Mouse (Mus musculus) monocyte, adult 5-6 weeks (primary cell): ENCODE results near the gene Phactr1. TPM values are rescaled to one million over a fixed set of nuclear protein-coding genes. Genes with fewer than 3 reads are reported as not detected.

Source experiments
- ATAC-seq: fragments of 153-309, 156-312 bp; replicated peaks from 2 replicates; pipeline ENCODE4 v1.8.0; 2017; ENCODE audit warnings: mild to moderate bottlenecking; ENCODE audit not compliant: low TSS enrichment, insufficient number of reproducible peaks, severe bottlenecking, poor library complexity, low FRiP score
- total RNA-seq: library from RNA; stranded (forward); fragments of 200-1000, 200-491, 200-594 nt; gene quantifications from 3 replicates; pipeline ENCODE4 v1.2.3, GENCODE M21; 2017

Phactr1 gene
- total RNA-seq, 1 experiment from 2014 or later, result not detected

DNA sequence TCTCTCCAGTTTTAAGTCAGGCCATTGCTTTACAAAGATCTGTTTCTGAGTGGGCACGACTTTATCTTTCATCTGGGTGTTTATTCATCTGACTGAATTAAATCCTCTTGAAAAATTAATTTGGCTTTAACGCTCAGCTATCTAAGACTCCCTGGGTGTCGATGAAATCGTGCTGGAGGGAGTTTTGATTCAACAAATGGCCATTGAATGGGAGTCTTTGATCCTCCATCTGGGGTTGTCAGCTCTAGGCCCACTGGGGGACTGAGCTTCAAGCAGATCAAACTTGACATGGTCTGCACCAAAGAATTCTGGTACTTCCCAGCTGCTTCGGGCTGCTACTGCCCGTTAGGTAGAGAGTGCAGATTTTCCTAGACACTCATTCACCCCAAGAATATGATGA lies 374.7 kb downstream of the Phactr1 start:
- ATAC-seq, result no peak

DNA sequence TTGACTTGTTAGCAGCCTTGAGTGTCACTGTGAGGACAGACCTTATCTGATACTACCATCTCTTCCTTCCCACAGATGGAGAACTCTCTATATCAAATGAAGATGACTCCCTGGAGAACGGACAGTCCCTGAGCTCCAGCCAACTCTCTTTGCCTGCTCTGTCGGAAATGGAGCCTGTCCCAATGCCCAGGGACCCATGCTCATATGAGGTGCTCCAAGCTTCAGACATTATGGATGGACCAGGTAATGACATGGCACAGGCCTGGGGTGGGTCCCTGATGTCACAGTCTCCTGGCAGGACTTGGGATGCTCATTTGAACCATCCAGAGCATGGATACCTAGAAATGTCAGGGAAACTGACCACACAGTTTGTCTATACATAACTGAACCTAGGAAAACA lies 376.7 kb downstream of the Phactr1 start:
- no peak for ATAC-seq

DNA sequence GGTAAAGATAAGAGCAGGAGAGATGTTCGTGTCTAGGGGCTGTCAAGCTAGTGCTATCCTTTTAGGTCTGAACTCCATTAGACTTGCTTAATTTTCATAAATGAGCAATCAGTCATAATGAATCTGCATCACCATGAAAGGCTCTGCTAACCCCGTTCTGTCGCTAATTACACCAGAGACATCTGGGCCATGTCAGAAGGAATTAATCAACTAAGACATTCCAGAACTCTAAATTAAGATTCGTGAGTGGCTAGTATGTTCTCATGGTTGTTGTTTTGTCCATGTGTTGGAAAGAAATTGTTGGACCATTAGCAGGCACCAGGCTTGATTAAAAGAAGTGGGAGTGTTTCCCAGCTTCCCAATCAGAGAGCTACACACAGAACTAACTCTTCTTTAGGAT lies 382.9 kb downstream of the Phactr1 start:
- no peak for ATAC-seq

DNA sequence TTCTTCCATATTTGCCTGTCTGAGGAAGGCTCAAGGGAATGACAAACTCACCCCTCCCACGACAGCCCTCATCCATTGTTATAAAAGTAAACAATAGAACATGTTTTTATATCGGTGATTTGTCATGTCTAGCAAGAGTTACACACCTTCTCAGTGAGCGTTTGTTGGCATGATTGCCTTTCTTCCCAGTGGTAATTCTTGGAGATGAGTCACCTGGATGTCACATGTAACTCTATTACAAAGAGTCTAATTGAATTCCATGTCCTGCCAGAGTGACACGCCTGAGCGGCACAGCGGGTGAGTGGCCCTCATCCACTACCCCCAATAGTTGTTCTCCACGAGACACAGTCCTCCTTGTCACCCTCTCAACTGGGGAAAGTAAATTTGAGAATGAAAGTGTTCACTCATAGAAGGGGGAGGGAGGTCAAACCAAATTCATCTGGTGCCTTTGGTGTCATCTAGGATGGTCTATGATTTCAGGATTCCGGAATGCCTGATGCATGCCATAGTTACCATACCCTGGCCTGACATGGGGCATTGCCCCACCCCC lies 388.4 kb downstream of the Phactr1 start:
- no peak for ATAC-seq

DNA sequence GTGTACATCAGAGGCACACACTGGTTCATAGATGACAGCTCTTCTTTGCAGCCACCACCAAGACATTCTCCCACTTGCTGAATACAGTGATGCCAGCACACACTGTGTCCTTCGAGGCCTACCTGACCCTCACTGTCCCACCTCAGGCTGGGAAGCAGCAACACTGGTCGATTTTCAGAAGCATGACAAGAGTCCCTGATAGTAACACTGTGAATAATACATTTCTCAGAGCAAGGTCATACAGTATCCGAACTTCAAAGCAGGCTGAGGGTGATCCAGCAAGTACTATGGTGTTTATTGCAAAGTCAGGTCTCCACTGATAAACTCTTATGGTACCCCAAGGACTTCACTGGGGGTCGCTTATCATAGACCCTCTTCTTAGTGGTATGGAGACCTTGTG lies 390.1 kb downstream of the Phactr1 start:
- ATAC-seq, result no peak

DNA sequence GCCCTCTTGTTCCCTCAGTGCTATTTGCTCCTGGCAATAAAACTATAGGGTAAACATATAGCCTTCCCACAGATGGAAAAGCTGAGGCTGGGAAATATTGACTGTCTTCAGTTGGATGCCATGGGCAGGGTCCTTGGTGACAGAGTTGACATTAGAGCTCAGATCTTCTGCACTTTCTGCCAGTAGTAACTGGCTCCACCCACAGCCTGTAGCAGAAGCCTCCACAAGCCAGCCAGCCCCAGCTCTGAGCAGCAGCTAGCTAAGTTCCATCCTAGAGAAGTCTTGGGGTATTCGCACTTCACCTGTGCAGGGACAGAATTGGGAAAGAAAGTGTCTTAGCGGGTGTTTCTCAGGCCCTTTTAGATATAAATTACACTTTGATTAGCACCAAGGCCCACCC lies 390.5 kb downstream of the Phactr1 start:
- no peak for ATAC-seq

DNA sequence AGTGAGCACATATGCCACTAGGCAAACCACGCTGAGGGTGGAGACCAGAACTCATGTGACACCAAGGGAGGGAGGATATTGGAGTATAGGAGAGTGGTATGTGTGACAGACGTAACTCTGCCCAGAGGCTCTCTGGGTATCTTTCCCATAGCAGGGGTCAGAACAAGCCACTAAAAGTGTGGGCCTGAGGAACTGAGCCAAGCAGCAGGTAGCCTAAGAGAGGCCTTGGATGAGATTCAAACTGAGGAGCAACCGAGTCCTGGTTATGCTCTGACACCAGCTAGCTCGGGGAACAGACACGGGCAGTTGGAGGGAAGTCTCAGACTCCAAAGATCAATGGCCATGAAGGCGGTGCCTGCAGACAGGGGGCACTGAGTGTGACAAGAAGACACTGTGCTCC lies 395.0 kb downstream of the Phactr1 start:
- ATAC-seq, result no peak

DNA sequence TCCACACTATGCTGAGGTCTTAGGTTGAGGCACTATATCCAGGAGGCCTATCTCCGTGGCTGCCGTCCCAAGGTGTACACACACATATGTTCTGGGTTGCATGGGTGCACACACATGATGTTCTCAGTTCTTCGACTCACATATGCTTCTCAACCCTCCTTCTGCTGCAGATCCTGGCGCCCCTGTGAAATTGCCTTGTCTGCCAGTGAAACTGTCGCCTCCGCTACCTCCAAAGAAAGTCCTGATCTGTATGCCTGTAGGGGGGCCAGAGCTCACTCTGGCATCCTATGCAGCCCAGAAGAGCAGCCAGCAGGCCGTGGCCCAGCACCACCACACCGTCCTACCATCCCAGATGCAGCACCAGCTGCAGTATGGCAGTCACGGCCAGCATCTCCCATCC lies 397.1 kb downstream of the Phactr1 start:
- no peak for ATAC-seq

DNA sequence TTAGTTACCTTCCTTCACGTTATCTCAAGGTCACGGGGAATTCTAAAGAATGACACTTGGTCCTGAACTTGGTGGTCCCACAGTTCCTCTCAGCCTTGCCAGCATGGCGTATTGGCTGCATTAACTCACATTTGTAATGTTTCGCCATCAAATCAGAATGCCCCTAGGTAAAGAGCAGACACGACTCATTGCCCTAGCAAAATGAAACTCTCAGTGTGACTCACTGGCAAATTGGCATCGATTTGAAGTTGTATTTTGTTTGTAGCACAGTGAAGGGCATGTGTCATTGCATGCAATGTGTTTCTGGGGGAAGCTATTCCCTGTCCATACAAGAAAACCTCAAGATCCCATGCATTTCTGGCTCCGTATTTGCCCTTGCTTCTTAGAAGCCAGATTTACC lies 404.8 kb downstream of the Phactr1 start:
- no peak for ATAC-seq

DNA sequence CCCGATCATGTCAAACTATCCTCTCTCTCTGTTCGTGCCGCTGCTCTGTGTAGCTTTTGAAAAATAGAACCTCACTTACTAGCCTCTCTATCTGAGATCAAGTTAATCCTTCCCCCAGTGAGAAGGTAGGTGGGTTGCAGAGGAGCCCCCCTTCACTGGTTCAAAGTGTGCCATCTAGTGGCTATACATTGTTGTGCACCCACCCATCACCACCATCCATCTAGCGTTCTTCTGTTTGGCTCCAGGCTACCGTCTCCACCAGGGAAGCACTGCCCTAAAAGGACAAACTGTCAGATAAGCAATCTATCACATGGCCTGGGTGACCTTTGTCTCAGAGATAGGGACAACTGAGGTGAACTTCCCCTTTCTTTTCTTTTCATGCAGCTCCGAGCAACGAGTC lies 413.9 kb downstream of the Phactr1 start:
- ATAC-seq, result no peak

DNA sequence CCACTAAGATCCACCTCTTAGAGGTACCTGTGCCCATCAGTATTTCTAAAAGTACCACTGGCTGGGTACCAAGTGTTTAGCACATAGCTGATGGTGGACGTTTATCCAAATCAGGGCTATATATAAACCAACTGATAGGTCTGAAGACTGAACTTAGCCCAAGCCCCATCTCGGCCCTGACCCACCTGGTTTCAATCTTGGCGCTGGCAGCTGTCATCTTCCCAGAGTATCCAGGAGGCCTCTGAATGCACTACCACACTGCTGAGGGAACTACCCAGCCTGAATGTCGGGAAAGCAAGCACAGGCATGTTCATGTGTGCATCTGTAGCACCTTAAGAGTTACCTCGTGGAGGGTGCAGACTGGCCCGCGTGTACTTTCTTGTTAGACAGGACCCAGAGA lies 422.5 kb downstream of the Phactr1 start:
- no peak for ATAC-seq

DNA sequence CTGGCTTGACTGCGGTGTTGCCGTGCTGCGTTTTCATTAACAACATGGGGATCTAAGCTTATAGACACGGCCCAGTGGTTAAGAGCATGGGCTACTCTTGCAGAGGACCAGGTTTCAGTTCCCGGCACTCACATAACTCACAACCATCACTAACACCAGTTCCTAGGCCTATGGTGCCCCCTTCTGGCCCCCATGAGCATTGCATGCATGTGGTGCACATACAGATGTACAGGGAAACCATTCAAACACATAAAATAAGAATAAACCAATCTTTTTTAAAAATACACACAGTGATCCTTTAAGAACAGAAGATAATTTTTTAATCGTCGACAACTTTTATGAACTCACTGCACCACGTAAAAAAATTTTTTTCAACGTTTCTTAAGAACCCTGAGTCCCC lies 424.1 kb downstream of the Phactr1 start:
- ATAC-seq, result no peak

DNA sequence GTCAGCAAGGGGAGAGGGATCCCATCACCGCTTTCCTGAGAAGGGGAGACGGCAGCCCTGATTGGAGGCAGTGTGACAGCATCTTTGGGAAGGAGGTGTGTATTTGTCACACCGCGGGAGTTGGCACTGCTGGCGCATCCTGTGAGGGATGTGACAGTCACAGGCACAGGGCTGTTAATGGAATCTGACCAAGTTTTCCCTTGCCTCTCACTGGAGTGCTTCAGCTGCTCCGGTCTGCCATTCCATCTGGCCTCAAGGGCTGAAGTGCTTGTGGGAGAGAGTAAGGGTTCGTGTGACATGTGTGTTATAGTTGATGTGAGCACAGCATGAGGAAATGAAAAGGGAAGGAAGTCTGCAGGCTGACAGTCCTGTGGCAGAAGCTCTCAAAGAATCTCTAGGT lies 431.9 kb downstream of the Phactr1 start:
- no peak for ATAC-seq

DNA sequence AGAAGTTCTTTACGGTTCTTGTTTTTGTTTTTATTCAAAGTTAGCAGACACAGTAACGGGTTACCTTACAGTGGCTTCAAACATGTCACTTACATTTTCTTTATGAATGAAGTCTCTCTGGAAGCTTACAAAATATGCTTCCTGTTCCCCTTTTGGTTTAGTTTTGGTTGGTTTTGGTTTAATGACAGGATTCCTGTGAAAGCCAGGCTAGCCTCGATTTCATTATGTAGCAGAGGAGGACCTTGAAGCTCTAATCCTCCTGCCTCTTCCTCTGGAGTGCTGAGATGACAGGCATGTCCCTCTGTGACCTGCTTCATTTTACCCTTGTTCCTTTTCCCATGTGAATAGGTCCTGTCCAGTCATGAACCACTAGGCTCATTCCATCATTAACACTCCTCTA lies 432.3 kb downstream of the Phactr1 start:
- ATAC-seq, result no peak

DNA sequence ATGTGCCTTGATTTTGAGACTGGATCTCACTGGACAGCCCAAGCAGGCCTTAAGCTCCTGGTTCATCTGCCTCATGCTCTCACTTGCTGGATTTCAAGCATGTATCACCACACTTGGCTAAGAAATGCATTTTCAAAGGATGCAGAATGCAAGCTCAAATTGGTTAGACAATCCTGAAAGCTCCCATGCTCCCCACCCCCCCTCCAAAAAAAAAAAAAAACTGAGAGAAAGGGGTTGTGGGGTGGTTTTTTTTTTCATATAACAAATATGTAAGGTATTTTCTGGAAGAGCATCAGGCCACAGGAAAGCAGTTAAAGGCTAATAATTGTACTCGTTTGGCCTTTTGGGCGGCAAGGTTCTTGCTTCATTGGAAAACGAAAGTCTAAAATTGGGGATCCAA lies 432.7 kb downstream of the Phactr1 start:
- no peak for ATAC-seq

DNA sequence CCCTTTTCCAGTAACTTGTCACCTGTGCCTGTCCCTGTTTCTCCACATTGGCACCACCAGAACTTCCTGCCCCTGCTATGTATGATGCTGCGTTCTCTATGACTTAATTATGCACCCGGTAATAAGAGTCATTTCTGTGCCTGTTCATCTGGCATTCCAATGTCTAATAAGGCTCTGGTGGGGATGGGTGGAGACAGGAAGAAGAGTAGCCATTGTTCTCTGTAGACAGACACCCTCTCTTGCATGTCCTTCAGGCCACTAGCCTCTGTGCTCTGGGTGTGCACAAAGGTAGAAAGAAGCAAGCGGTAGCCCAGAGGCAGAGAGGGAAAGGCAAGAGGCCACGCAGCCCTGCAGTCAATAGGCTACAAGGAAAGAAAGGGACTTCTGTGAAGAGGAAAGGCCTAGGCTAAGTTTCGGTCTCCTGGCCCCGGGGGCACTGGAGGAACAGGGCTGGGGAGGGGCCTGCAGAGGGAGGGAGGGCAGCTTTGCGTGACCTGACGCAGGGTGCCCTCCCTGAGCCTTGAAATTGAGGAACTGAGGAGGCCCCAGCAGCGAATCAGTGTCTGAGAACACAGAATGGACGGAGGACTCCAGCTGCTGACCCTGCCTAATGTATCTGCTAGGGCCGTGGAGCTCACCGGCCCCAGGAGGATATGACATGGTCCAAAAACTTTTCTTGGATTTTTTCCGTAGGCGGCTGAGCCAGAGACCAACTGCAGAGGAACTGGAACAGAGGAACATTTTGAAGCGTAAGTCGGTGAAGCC lies 442.1 kb downstream of the Phactr1 start:
- ATAC-seq, result no peak

DNA sequence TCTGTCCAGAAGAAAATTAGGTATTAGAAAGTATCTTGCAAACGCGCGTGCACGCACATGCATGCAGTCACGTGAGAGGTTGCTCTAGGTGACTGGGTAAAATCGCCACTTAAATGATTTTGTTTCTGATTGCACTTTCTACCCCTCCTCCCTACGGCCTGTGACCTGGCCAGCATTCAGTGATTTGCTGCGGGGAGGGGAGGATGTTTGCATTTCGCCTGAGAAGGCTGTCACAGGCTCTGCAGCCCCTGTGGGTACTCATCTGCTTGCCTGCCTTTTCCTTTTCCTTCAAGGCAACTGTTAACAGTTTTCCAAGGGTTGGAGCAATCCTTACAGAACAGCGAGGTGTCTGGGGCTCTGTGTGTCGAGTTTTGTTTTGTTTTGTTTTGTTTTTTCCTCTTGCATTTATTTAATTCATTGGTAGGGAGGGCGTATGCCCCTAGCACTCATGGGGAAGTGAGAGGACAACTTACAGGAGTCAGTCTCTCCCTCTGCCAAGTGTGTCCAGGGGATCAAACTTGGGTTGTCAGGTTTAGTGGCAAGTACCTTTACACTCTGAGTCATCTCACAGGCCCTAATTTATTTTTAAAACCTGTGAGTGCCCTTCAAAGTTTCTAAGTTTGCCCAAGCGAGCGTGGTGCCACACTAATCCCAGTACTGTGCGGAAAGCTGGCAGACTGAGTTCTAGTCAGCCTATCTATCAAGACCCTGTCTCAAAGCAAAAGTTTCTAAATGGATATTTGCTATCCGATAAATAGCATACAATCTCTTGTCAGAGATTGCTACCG lies 443.7 kb downstream of the Phactr1 start:
- no peak for ATAC-seq

DNA sequence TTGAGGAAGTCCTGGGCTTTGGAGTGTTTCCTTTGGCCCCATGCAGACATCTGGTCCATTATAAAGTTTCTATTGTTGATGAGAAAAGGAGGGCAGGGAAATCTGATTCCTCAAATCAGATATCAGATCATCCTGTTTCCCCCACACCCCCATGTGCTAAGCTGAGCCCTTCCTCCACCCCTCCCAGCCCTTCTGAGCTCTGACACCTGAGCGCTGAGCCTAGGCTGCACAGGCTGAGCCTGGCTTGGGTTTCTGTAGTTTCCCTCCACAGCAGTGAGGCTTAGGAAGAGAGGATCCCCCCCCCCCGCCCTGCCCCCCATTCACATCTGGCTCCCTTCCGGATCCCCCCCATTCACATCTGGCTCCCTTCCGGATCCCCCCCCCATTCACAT lies 444.3 kb downstream of the Phactr1 start:
- ATAC-seq, result no peak

DNA sequence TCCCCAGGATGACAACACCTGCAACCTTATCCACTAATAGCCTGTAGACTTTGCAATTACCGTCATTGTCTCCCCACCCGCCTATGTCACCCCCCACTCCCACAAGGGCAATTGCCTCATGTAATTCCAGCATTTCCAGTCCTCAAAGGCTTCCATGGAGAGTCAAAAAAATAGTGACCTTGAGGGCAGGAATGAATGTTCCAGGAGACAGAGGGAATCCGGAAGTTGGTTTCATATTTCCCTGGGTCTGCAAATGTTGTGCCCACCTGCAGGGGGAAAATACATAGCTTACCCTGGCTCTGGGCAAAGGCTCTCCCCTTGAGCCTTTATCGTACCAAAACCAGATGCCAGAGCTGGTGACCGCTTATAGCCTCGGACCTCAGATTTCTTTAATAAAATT lies 449.7 kb downstream of the Phactr1 start:
- ATAC-seq, result no peak

DNA sequence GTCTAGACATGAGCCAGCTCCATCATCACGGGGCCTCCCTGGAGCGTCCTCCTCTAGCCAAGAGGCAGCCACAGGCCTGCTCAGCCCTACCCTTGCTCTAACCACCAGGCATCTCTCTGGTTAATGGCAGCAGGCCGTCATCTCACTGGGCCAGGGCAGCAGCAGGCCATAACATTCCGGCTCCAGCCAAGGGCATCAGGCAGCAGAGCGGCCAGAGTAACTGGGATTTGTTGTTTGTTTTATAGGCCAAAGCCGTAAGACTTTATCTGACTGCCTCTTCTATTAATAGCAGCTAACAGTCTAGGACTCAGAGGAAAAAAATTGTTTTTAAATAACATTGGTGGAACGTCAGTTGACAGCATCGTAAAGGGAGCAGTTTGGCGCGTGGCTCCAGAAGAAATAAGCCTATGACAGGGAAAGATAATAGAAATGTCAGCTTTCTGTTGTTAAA lies 451.3 kb downstream of the Phactr1 start:
- no peak for ATAC-seq
